Mouse (Mus musculus): ENCODE measurements around the gene Usp33. TPM values are rescaled to one million over a fixed set of nuclear protein-coding genes. Genes with fewer than 3 reads are reported as not detected.

The Usp33 gene
- total RNA-seq (2014; rRNA removed), result 83.3 and 91.4 TPM in 2 replicates
- 65.3 and 70.7 TPM in 2 replicates for polyA plus RNA-seq (2015; fragmentation: Nextera tagmentation; extraction: Ambion mirVana)

- peak within 1 kb of the TSS; percentile 91 for H3K9ac ChIP-seq (replicated peaks; ENCODE audit: low read length, poor library complexity, severe bottlenecking)
- H3K4me1 ChIP-seq (ENCODE audit: insufficient read depth, low read length), result peaks cover 4% of the 10 kb centered on the region
- H3K27ac ChIP-seq (ENCODE audit: low read depth, low read length), result peak within 1 kb of the TSS; percentile 89
- peak; percentile 95 for DNase-seq (ENCODE audit: low spot score)
- ATAC-seq (ENCODE audit: low FRiP score), result peak; percentile 96
- H3K4me3 ChIP-seq (ENCODE audit: low read depth, low read length), result peak within 1 kb of the TSS; percentile 75
- TF ChIP-seq CTCF (IDR thresholded peaks at IDR 0.05), result peak; percentile 18; the same call in 1 of the 2 replicates
- no peaks in the 10 kb centered on the region for H3K36me3 ChIP-seq (ENCODE audit: insufficient read depth, low read length)
- no peaks in the 10 kb centered on the region for H3K27me3 ChIP-seq (ENCODE audit: insufficient read depth, low read length)
- 10% methylated on average over 26 of the region's 44 CpGs for WGBS
- no peaks in the 10 kb centered on the region for H3K9me3 ChIP-seq (ENCODE audit: low read length)
- peak within 1 kb of the TSS; percentile 65 for H3K4me2 ChIP-seq (ENCODE audit: low read depth, low read length, poor library complexity, severe bottlenecking)
Observed at GRCm38 (mm10) chr3:152345732-152346632, at the start of gene Usp33. Usp33 (plus strand) TSS chr3:152346478.

GRCm38 (mm10) chr3:152300376-152301337, 45.6 kb upstream of the Usp33 start:
- Histone ChIP-seq H3K4me2 (ENCODE audit: low read depth, low read length, poor library complexity, severe bottlenecking) (no peak overlapping the region), H3K9ac (replicated peaks; ENCODE audit: low read length, poor library complexity, severe bottlenecking) (no peak overlapping the region), H3K27me3 (ENCODE audit: insufficient read depth, low read length) (no peaks in the 10 kb centered on the region), H3K4me3 (ENCODE audit: low read depth, low read length) (no peak overlapping the region), H3K9me3 (ENCODE audit: low read length) (no peaks in the 10 kb centered on the region), H3K4me1 (ENCODE audit: insufficient read depth, low read length) (no peaks in the 10 kb centered on the region), H3K36me3 (ENCODE audit: insufficient read depth, low read length) (peaks cover 32% of the 10 kb centered on the region), H3K27ac (ENCODE audit: low read depth, low read length) (no peak overlapping the region)
- peak; percentile 59 for TF ChIP-seq CTCF (IDR thresholded peaks at IDR 0.05)
- 90% methylated on average over 14 of the region's 14 CpGs for WGBS
- DNase-seq (ENCODE audit: low spot score), result no peak
- no peak for ATAC-seq (ENCODE audit: low FRiP score)

DNA sequence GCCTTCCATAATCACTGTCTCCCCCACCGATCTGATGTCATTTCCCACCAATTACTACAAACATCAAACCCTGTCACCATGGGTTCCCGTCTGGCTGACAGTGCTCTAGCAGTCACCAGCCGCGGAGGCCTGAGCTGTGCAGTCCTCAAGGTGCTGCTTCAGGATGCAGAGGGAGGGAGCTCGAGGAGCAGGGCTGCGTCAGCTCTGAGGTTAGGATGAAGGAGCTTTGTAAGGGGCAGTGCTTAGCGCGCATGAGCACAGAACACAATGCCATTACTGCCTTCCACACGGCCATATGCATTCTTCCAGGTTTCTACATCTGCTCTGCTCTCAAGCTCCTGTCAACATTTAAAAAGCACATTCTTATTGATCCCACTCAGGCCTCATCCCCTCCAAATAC, 43.3 kb upstream of the Usp33 start:
- H3K27ac ChIP-seq (ENCODE audit: low read depth, low read length), result no peak overlapping the region
- H3K4me2 ChIP-seq (ENCODE audit: low read depth, low read length, poor library complexity, severe bottlenecking), result no peak overlapping the region
- H3K4me1 ChIP-seq (ENCODE audit: insufficient read depth, low read length), result no peaks in the 10 kb centered on the region
- 75% methylated on average over 9 of the region's 9 CpGs for WGBS
- no peaks in the 10 kb centered on the region for H3K9me3 ChIP-seq (ENCODE audit: low read length)
- ATAC-seq (ENCODE audit: low FRiP score) (no peak), DNase-seq (ENCODE audit: low spot score) (no peak)
- no peak overlapping the region for H3K9ac ChIP-seq (replicated peaks; ENCODE audit: low read length, poor library complexity, severe bottlenecking)
- H3K36me3 ChIP-seq (ENCODE audit: insufficient read depth, low read length), result peaks cover 19% of the 10 kb centered on the region
- H3K27me3 ChIP-seq (ENCODE audit: insufficient read depth, low read length), result no peaks in the 10 kb centered on the region
- no peak overlapping the region for H3K4me3 ChIP-seq (ENCODE audit: low read depth, low read length)
- TF ChIP-seq CTCF (IDR thresholded peaks at IDR 0.05), result no peak

DNA sequence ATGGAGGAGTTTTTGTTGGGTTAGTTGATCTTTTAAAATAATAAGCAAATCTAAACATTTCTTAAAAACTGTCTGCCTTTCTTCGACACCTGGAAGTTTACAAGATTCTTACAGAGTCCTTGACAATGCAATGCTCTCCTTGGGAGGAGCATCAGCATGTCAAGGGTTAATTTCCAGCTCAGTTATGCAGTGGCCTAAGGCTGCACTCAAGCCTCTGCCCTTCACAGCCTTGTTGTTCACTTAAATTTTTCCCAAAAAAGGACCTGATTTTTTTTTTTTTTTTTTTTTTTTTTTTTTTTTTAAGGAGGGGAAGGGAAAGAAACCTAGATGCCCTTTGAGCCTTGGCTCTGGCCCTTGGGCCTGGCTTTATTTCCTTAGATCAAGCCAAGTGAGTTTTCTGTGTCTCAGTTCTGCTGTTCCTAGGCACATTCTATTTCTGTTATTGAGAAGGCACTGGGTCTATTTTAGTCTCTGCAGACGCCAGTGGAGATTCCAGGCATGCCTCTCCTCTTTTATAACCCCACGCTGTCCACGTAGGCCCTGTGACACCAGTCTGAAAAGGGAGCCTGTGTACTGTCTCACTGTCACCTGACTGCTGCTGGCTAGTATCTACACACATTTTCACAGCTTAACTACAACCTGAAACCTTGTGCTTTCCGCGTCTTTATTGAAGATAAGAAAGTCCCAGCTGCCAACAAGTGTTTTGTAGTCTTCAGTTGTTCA, 42.0 kb upstream of the Usp33 start:
- no peak for DNase-seq (ENCODE audit: low spot score)
- no peak for TF ChIP-seq CTCF (IDR thresholded peaks at IDR 0.05)
- Histone ChIP-seq H3K27ac (ENCODE audit: low read depth, low read length) (no peak overlapping the region), H3K4me1 (ENCODE audit: insufficient read depth, low read length) (no peaks in the 10 kb centered on the region), H3K4me2 (ENCODE audit: low read depth, low read length, poor library complexity, severe bottlenecking) (no peak overlapping the region), H3K27me3 (ENCODE audit: insufficient read depth, low read length) (no peaks in the 10 kb centered on the region), H3K9me3 (ENCODE audit: low read length) (no peaks in the 10 kb centered on the region), H3K4me3 (ENCODE audit: low read depth, low read length) (no peak overlapping the region), H3K36me3 (ENCODE audit: insufficient read depth, low read length) (peaks cover 22% of the 10 kb centered on the region), H3K9ac (replicated peaks; ENCODE audit: low read length, poor library complexity, severe bottlenecking) (no peak overlapping the region)
- no peak for ATAC-seq (ENCODE audit: low FRiP score)
- WGBS, result 74% methylated on average over 6 of the region's 6 CpGs

DNA sequence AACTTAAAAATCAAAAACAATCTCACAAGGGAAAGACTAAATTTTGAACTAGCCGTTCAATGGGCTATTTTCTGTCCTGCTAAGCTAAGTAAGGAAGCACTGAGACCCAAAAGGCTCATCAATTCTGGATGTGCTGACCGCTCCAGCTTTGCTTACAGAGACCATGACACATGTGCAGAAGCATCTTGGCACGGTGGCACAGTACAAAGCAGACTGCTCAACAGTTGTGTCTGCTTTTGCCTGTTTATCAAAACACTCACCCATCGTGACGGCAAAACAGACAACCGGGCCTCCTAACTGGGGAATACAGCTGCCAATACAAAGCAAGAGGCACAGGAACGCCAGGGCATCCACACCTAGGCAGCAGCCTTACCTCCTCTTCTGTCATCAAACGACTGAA, 41.2 kb upstream of the Usp33 start:
- peaks cover 21% of the 10 kb centered on the region for H3K36me3 ChIP-seq (ENCODE audit: insufficient read depth, low read length)
- 91% methylated on average over 8 of the region's 8 CpGs for WGBS
- no peak for TF ChIP-seq CTCF (IDR thresholded peaks at IDR 0.05)

More for the DNA sequence above, 41.2 kb upstream of the Usp33 start:
- no peaks in the 10 kb centered on the region for H3K9me3 ChIP-seq (ENCODE audit: low read length)
- DNase-seq (ENCODE audit: low spot score) (no peak), ATAC-seq (ENCODE audit: low FRiP score) (no peak)
- H3K4me1 ChIP-seq (ENCODE audit: insufficient read depth, low read length), result no peaks in the 10 kb centered on the region
- no peak overlapping the region for H3K4me3 ChIP-seq (ENCODE audit: low read depth, low read length)
- no peaks in the 10 kb centered on the region for H3K27me3 ChIP-seq (ENCODE audit: insufficient read depth, low read length)
- H3K9ac ChIP-seq (replicated peaks; ENCODE audit: low read length, poor library complexity, severe bottlenecking), result no peak overlapping the region
- H3K27ac ChIP-seq (ENCODE audit: low read depth, low read length), result no peak overlapping the region
- no peak overlapping the region for H3K4me2 ChIP-seq (ENCODE audit: low read depth, low read length, poor library complexity, severe bottlenecking)
